Mouse (Mus musculus): Measurements from ENCODE around the gene Timm10. TPM values are rescaled to one million over a fixed set of nuclear protein-coding genes. Genes with fewer than 3 reads are reported as not detected.

Gene Timm10
- total and polyA plus RNA-seq, 3 experiments = 13.5 to 51.5 (median 19.5) TPM

- Histone ChIP-seq H3K36me3 (replicated peaks) (peaks cover 39% of the 10 kb centered on the region), H3K4me3 (ENCODE audit: low read depth, low read length) (peak overlapping the region; percentile 80), H3K27me3 (ENCODE audit: insufficient read depth, low read length) (peaks cover 6% of the 10 kb centered on the region), H3K9me3 (replicated peaks) (no peaks in the 10 kb centered on the region), H3K4me1 (ENCODE audit: insufficient read depth, low read depth, low read length) (peaks cover 52% of the 10 kb centered on the region)
- DNase-seq (ENCODE audit: low spot score) (peak; percentile 35), ATAC-seq (ENCODE audit: extremely low read depth, insufficient number of reproducible peaks, low FRiP score, poor library complexity, severe bottlenecking) (peak; percentile 50)
- TF ChIP-seq TAL1 (conservative IDR thresholded peaks at IDR 0.05; ENCODE audit: low read depth, low read length) (no peak), GATA2 (IDR thresholded peaks at IDR 0.05; ENCODE audit: borderline replicate concordance, low read depth, low read length) (no peak), GATA1 (IDR thresholded peaks at IDR 0.05; ENCODE audit: borderline replicate concordance, low read length) (no peak), POLR2AphosphoS5 (IDR thresholded peaks at IDR 0.05; ENCODE audit: insufficient replicate concordance, low read depth, low read length) (no peak)
Measured at GRCm38 (mm10) chr2:84827283-84827920, 605 bp downstream of the Timm10 start.

GRCm38 (mm10) chr2:84831666-84832391 is 5.0 kb downstream of the Timm10 start:
- peaks cover 32% of the 10 kb centered on the region for H3K4me1 ChIP-seq (ENCODE audit: insufficient read depth, low read depth, low read length)
- H3K9me3 ChIP-seq (replicated peaks) = no peaks in the 10 kb centered on the region
- peak; percentile 43 for DNase-seq (ENCODE audit: low spot score)
- H3K27me3 ChIP-seq (ENCODE audit: insufficient read depth, low read length) = peaks cover 7% of the 10 kb centered on the region; the same call in 1 of the 2 replicates
- TF ChIP-seq CTCF (IDR thresholded peaks at IDR 0.05; ENCODE audit: low read depth, low read length) (peak; percentile 68), TAL1 (conservative IDR thresholded peaks at IDR 0.05; ENCODE audit: low read depth, low read length) (no peak)
- peaks cover 39% of the 10 kb centered on the region for H3K36me3 ChIP-seq (replicated peaks)
- 0 out of 2 replicates have a peak, but pooled peaks have one; percentile 22 for ATAC-seq (ENCODE audit: extremely low read depth, insufficient number of reproducible peaks, low FRiP score, poor library complexity, severe bottlenecking)
- H3K4me3 ChIP-seq (ENCODE audit: low read depth, low read length) = no peak overlapping the region

DNA sequence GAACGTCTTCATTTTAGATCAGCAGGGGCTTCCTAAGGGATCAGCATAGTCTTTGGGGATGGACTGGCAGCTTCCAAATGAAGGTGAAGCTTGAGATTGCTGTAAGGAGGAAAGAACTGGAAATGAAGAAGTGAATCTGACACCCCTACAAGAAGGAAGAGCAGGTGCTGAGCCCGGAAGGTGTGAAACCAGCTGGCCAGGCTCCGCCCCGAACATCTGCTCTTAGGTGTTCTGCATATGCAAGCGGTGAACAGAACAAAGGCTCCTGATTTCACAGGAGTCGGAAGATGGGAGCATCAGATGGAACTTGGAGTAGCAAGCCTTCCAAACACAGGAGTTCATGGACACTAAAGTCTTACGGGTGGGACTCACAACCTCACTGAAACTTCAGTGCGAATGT is 10.3 kb downstream of the Timm10 start:
- Histone ChIP-seq H3K4me3 (ENCODE audit: low read depth, low read length) (no peak overlapping the region), H3K4me1 (ENCODE audit: insufficient read depth, low read depth, low read length) (peaks cover 8% of the 10 kb centered on the region), H3K36me3 (replicated peaks) (peaks cover under 1% of the 10 kb centered on the region), H3K9me3 (replicated peaks) (no peaks in the 10 kb centered on the region), H3K27me3 (ENCODE audit: insufficient read depth, low read length) (peaks cover 55% of the 10 kb centered on the region)
- TF ChIP-seq POLR2AphosphoS5 (IDR thresholded peaks at IDR 0.05; ENCODE audit: insufficient replicate concordance, low read depth, low read length) = no peak
- no peak for TF ChIP-seq GATA2 (IDR thresholded peaks at IDR 0.05; ENCODE audit: borderline replicate concordance, low read depth, low read length)
- TF ChIP-seq TAL1 (conservative IDR thresholded peaks at IDR 0.05; ENCODE audit: low read depth, low read length) = no peak
- TF ChIP-seq GATA1 (IDR thresholded peaks at IDR 0.05; ENCODE audit: borderline replicate concordance, low read length) = no peak
- no peak for TF ChIP-seq CTCF (IDR thresholded peaks at IDR 0.05; ENCODE audit: low read depth, low read length)
- ATAC-seq (ENCODE audit: extremely low read depth, insufficient number of reproducible peaks, low FRiP score, poor library complexity, severe bottlenecking) (no peak), DNase-seq (ENCODE audit: low spot score) (no peak)

GRCm38 (mm10) chr2:84837817-84838592 is 11.2 kb downstream of the Timm10 start:
- Histone ChIP-seq H3K4me3 (ENCODE audit: low read depth, low read length) (no peak overlapping the region), H3K36me3 (replicated peaks) (no peaks in the 10 kb centered on the region), H3K4me1 (ENCODE audit: insufficient read depth, low read depth, low read length) (peaks cover 8% of the 10 kb centered on the region), H3K27me3 (ENCODE audit: insufficient read depth, low read length) (peaks cover 57% of the 10 kb centered on the region), H3K9me3 (replicated peaks) (no peaks in the 10 kb centered on the region)
- ATAC-seq (ENCODE audit: extremely low read depth, insufficient number of reproducible peaks, low FRiP score, poor library complexity, severe bottlenecking) = no peak
- DNase-seq (ENCODE audit: low spot score) = no peak
- TF ChIP-seq GATA1 (IDR thresholded peaks at IDR 0.05; ENCODE audit: borderline replicate concordance, low read length) = no peak
- TF ChIP-seq TAL1 (conservative IDR thresholded peaks at IDR 0.05; ENCODE audit: low read depth, low read length) = no peak
- no peak for TF ChIP-seq GATA2 (IDR thresholded peaks at IDR 0.05; ENCODE audit: borderline replicate concordance, low read depth, low read length)
- TF ChIP-seq CTCF (IDR thresholded peaks at IDR 0.05; ENCODE audit: low read depth, low read length) = no peak
- no peak for TF ChIP-seq POLR2AphosphoS5 (IDR thresholded peaks at IDR 0.05; ENCODE audit: insufficient replicate concordance, low read depth, low read length)

DNA sequence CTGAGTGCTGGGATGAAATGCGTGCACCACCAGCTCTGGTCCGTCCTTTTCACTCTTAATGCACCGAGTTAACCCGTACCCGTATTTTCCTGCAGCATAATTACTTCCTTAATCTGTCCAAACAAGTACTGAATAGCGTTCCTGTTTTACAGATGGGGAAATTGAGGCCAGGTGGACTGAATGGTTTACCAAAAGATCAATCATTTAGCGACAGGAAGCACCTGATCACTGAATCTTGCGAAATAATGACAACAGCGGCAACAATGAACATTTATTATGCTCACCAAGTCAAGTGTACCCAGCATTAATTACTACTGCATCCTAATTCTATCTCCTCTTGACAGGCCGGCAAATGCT is 11.8 kb downstream of the Timm10 start, which contains the start of gene Slc43a1:
Slc43a1 (plus strand) TSS at position 258 of the 357 bp plus-strand sequence.
- Histone ChIP-seq H3K9me3 (replicated peaks) (no peaks in the 10 kb centered on the region), H3K4me3 (ENCODE audit: low read depth, low read length) (no peak within 1 kb of the TSS), H3K4me1 (ENCODE audit: insufficient read depth, low read depth, low read length) (peaks cover 8% of the 10 kb centered on the region), H3K27me3 (ENCODE audit: insufficient read depth, low read length) (peaks cover 57% of the 10 kb centered on the region), H3K36me3 (replicated peaks) (no peaks in the 10 kb centered on the region)
- DNase-seq (ENCODE audit: low spot score) (no peak), ATAC-seq (ENCODE audit: extremely low read depth, insufficient number of reproducible peaks, low FRiP score, poor library complexity, severe bottlenecking) (no peak)
- TF ChIP-seq GATA2 (IDR thresholded peaks at IDR 0.05; ENCODE audit: borderline replicate concordance, low read depth, low read length) (no peak), POLR2AphosphoS5 (IDR thresholded peaks at IDR 0.05; ENCODE audit: insufficient replicate concordance, low read depth, low read length) (no peak), TAL1 (conservative IDR thresholded peaks at IDR 0.05; ENCODE audit: low read depth, low read length) (no peak), CTCF (IDR thresholded peaks at IDR 0.05; ENCODE audit: low read depth, low read length) (no peak), GATA1 (IDR thresholded peaks at IDR 0.05; ENCODE audit: borderline replicate concordance, low read length) (no peak)

Measured in G1E (cell line).